Mouse (Mus musculus) neutrophil, adult 65 days (primary cell): Measurements from ENCODE around the gene Klhl13. TPM values are rescaled to one million over a fixed set of nuclear protein-coding genes. Genes with fewer than 3 reads are reported as not detected.

ENCODE experiments used
- total RNA-seq: library from RNA; stranded (reverse); gene quantifications from 2 replicates; pipeline ENCODE4 v1.2.4, GENCODE M21; 2023

The Klhl13 gene
- not detected in 2 replicates for total RNA-seq

DNA sequence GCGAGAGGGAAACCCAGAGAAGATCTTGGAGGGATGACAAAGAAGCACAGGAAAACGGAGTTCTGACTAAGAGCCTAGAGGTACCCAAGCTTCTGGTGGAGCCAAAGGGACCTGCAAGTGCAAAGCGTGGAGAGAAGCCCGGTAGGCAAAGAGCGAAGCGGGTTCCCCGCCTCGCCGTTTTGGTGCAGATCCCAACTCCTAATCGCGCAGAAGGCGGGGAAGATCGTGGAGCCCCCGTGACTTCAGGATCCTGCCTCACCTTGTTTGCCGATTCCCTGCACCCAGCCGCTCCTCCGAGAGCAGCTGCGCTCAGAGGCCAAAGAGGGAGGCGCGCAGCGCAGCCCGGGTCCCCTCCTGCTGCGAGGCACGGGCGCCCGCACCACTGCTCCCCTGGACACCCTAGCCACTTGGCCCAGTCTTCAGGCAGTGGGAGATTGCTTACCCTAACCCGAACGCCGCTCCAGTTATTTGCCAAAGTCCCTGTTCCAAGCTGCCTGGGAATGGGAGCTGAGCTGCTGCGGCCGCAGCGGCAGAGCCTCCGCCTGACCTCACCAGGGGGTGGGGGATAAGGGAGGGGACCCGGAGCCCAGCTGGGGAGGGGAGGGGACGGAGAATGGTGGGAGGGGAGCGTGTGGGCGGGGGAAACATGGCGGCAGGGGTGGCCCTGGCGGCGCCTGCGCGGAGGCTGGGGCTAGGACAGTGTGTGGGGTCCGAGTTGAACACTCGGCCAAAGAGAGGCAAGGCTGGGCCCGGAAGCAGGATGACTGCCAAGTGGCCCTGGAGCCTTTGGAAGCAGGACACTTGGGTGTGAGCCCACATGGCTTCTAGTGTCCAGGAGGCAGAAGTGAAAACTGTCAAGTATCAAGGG is at the start of gene Klhl13:
Gene Klhl13, minus strand, starts transcription at position 569 of the 868 bp plus-strand sequence.

